Mouse (Mus musculus): ENCODE results near the gene Spag6l. TPM values are rescaled to one million over a fixed set of nuclear protein-coding genes. Genes with fewer than 3 reads are reported as not detected.
A peak's percentile ranks its signal among the peaks of the same experiment; 100 is the strongest.
"Not testable (repeated sequence)": the region's sequence is repeated elsewhere in the genome, so short reads cannot be mapped to it uniquely, and the experiment has no call there.

Gene Spag6l
- polyA plus RNA-seq (2016; fragmentation: Nextera tagmentation; extraction: Ambion mirVana): 0.60 and 0.62 TPM in 2 replicates

GRCm38 (mm10) chr16:16828757-16829615, at the start of gene Spag6l:
Gene Spag6l (minus strand): TSS chr16:16829456.
- peak within 1 kb of the TSS; percentile 40 for H3K9ac ChIP-seq
- 5% methylated on average over 33 of the region's 33 CpGs for WGBS
- no peak within 1 kb of the TSS for H3K27ac ChIP-seq
- H3K9me3 ChIP-seq: no peaks in the 10 kb centered on the region
- peak; percentile 84 for ATAC-seq (ENCODE audit: insufficient number of reproducible peaks, insufficient read depth, low FRiP score, low TSS enrichment)
- H3K4me1 ChIP-seq: 0 out of 2 replicates have a peak, but pooled peaks cover 3% of the 10 kb centered on the region
- H3K36me3 ChIP-seq: no peaks in the 10 kb centered on the region
- no peaks in the 10 kb centered on the region for H3K27me3 ChIP-seq
- H3K4me3 ChIP-seq: peak within 1 kb of the TSS; percentile 40
- peak within 1 kb of the TSS; percentile 85 for H3K4me2 ChIP-seq (replicated peaks)

GRCm38 (mm10) chr16:16879025-16879424, 49.8 kb upstream of the Spag6l start:
- H3K27me3 ChIP-seq: no peaks in the 10 kb centered on the region
- H3K36me3 ChIP-seq: peaks cover 84% of the 10 kb centered on the region
- H3K4me2 ChIP-seq (replicated peaks): no peak overlapping the region
- no peak overlapping the region for H3K9ac ChIP-seq
- H3K9me3 ChIP-seq: peaks cover 8% of the 10 kb centered on the region; the same call in 1 of the 2 replicates
- no peaks in the 10 kb centered on the region for H3K4me1 ChIP-seq
- H3K4me3 ChIP-seq: no peak overlapping the region
- no peak overlapping the region for H3K27ac ChIP-seq
- no peak for ATAC-seq (ENCODE audit: insufficient number of reproducible peaks, insufficient read depth, low FRiP score, low TSS enrichment)
- 89% methylated on average over 5 of the region's 5 CpGs for WGBS

GRCm38 (mm10) chr16:16870617-16871331, 41.5 kb upstream of the Spag6l start, which contains the start of the genes Top3b and Vpreb1:
Gene Top3b (plus strand): TSS chr16:16870736.
Gene Vpreb1 (minus strand): TSS chr16:16870843.
- WGBS: under 1% methylated on average over 49 of the region's 49 CpGs

GRCm38 (mm10) chr16:16870241-16870616, 41.0 kb upstream of the Spag6l start:
- Histone ChIP-seq H3K4me2 (replicated peaks) (peak overlapping the region; percentile 63), H3K4me3 (peak overlapping the region; percentile 70), H3K36me3 (0 out of 2 replicates have a peak, but pooled peaks cover 3% of the 10 kb centered on the region), H3K27ac (no peak overlapping the region; the same call in 1 of the 2 replicates), H3K27me3 (no peaks in the 10 kb centered on the region), H3K4me1 (peaks cover 4% of the 10 kb centered on the region; the same call in 1 of the 2 replicates), H3K9ac (no peak overlapping the region), H3K9me3 (no peaks in the 10 kb centered on the region)
- WGBS: 33% methylated on average over 7 of the region's 7 CpGs
- ATAC-seq (ENCODE audit: insufficient number of reproducible peaks, insufficient read depth, low FRiP score, low TSS enrichment): peak; percentile 61; the same call in 1 of the 2 replicates

More at GRCm38 (mm10) chr16:16870617-16871331, 41.5 kb upstream of the Spag6l start, which contains the start of the genes Top3b and Vpreb1:
- Histone ChIP-seq H3K9ac (peak within 1 kb of the TSS; percentile 86), H3K36me3 (peaks cover 6% of the 10 kb centered on the region; the same call in 1 of the 2 replicates), H3K4me1 (peaks cover 4% of the 10 kb centered on the region; the same call in 1 of the 2 replicates), H3K4me2 (replicated peaks) (peak within 1 kb of the TSS; percentile 63), H3K27ac (peak within 1 kb of the TSS; percentile 96), H3K9me3 (no peaks in the 10 kb centered on the region), H3K4me3 (peak within 1 kb of the TSS; percentile 70), H3K27me3 (no peaks in the 10 kb centered on the region)
- peak; percentile 96 for ATAC-seq (ENCODE audit: insufficient number of reproducible peaks, insufficient read depth, low FRiP score, low TSS enrichment)

GRCm38 (mm10) chr16:16865696-16866561, 36.7 kb upstream of the Spag6l start:
- Histone ChIP-seq H3K4me3 (no peak overlapping the region), H3K9ac (no peak overlapping the region), H3K4me2 (replicated peaks) (no peak overlapping the region), H3K4me1 (no peaks in the 10 kb centered on the region), H3K9me3 (no peaks in the 10 kb centered on the region), H3K36me3 (no peaks in the 10 kb centered on the region), H3K27ac (no peak overlapping the region), H3K27me3 (no peaks in the 10 kb centered on the region)
- 44% methylated on average over 4 of the region's 5 CpGs for WGBS
- ATAC-seq (ENCODE audit: insufficient number of reproducible peaks, insufficient read depth, low FRiP score, low TSS enrichment): no peak

DNA sequence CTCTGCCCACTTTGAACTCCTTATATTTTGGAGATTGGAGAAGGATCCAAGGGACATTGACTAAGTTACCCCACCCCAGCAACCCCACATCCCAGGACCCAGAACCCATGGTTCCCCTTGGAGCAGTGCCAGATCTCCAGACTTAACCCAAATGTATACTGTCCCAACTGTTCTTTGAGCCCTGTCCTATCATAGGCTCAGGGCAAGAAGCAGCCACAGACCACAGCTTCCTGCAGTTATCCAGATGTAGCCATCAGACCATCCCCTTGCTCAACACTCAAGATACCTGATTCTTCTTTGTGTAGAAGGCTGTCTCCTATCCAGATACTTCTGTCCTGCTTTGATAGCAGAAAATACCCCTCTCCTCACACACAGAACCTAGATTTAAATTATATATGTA, 36.0 kb upstream of the Spag6l start:
- Histone ChIP-seq H3K4me3 (no peak overlapping the region), H3K4me1 (no peaks in the 10 kb centered on the region), H3K27me3 (no peaks in the 10 kb centered on the region), H3K9me3 (no peaks in the 10 kb centered on the region), H3K4me2 (replicated peaks) (no peak overlapping the region), H3K27ac (no peak overlapping the region), H3K36me3 (no peaks in the 10 kb centered on the region), H3K9ac (no peak overlapping the region)
- no peak for ATAC-seq (ENCODE audit: insufficient number of reproducible peaks, insufficient read depth, low FRiP score, low TSS enrichment)

DNA sequence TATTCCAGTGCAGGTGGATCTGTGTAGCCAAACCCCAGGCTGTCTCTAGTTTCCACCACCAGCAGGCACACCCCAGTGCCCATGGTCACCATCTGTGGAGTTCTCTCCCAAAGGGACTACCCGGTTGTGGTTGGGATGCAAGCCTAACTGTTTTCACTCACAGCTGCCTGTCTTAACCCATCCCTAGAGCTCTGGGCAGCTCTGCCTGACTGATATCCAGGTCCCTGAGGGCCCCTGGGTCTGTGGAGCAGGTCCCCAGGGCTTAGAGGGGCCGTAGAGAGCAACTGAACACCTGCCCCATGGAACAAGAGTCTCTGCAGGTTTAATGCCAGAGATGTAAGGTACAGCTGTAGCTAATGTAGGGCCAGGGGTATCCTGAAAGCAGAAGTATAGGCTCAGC, 34.7 kb upstream of the Spag6l start, which contains the start of gene Igll1:
TSS of gene Igll1 (minus strand) at position 8 of the 400 bp plus-strand sequence.
- ATAC-seq (ENCODE audit: insufficient number of reproducible peaks, insufficient read depth, low FRiP score, low TSS enrichment): no peak
- H3K36me3 ChIP-seq: no peaks in the 10 kb centered on the region
- no peak within 1 kb of the TSS for H3K4me3 ChIP-seq
- no peak within 1 kb of the TSS for H3K27ac ChIP-seq
- H3K9ac ChIP-seq: no peak within 1 kb of the TSS
- no peaks in the 10 kb centered on the region for H3K4me1 ChIP-seq
- no peaks in the 10 kb centered on the region for H3K9me3 ChIP-seq
- H3K4me2 ChIP-seq (replicated peaks): no peak within 1 kb of the TSS
- WGBS: 71% methylated on average over 2 of the region's 2 CpGs
- H3K27me3 ChIP-seq: no peaks in the 10 kb centered on the region

- Histone ChIP-seq H3K36me3 (no peaks in the 10 kb centered on the region), H3K9ac (no peak overlapping the region), H3K4me3 (no peak overlapping the region), H3K9me3 (no peaks in the 10 kb centered on the region), H3K4me2 (replicated peaks) (no peak overlapping the region), H3K27ac (no peak overlapping the region), H3K4me1 (no peaks in the 10 kb centered on the region), H3K27me3 (no peaks in the 10 kb centered on the region)
- no peak for ATAC-seq (ENCODE audit: insufficient number of reproducible peaks, insufficient read depth, low FRiP score, low TSS enrichment)
- 72% methylated on average over 3 of the region's 3 CpGs for WGBS
Measured at GRCm38 (mm10) chr16:16862288-16862687, 33.0 kb upstream of the Spag6l start.

DNA sequence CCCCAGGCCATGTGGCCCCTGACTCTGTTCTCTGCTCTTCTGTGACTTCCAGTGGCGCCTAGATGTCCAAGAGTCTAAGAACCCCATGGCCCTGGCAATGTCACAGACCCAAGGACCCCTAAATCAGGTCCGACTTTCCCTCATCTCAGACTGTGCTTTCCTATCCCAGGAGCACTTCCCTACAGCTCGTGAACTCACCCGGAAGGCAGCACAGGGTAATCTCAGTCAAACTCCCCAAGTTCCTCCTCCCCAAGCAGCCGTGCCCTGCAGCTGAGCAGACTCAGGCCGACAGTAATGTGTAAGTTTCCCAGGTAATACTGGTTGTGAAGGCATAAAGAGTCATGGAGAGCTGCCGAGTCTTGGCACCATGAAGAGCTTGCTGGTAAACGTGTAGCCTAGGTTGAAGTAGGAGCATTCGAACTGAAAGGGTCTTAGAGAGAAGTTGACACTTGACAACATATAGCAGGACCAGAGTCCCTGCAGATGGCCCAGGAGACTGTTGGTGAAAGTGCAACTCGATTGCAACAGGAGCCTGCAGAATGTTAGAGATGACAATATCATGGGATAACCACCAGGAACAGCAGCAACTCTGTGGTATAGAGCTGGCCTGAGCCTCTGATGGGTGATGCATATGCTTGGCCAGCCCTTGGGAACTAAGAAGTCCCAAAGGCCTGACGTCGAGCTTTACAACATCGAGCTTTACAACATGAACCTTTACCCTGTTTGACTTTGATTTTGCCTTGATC, 27.6 kb upstream of the Spag6l start:
- H3K4me1 ChIP-seq: no peaks in the 10 kb centered on the region
- H3K9ac ChIP-seq: no peak overlapping the region
- no peak overlapping the region for H3K4me2 ChIP-seq (replicated peaks)
- WGBS: 73% methylated on average over 13 of the region's 13 CpGs
- no peak overlapping the region for H3K4me3 ChIP-seq
- no peaks in the 10 kb centered on the region for H3K36me3 ChIP-seq
- no peaks in the 10 kb centered on the region for H3K27me3 ChIP-seq
- H3K9me3 ChIP-seq: no peaks in the 10 kb centered on the region
- no peak for ATAC-seq (ENCODE audit: insufficient number of reproducible peaks, insufficient read depth, low FRiP score, low TSS enrichment)
- no peak overlapping the region for H3K27ac ChIP-seq

GRCm38 (mm10) chr16:16856054-16856453, 26.8 kb upstream of the Spag6l start:
- not testable (repeated sequence) for H3K27ac ChIP-seq; H3K4me1 ChIP-seq; H3K9ac ChIP-seq; H3K36me3 ChIP-seq; H3K9me3 ChIP-seq; ATAC-seq (ENCODE audit: insufficient number of reproducible peaks, insufficient read depth, low FRiP score, low TSS enrichment); H3K27me3 ChIP-seq; H3K4me3 ChIP-seq; H3K4me2 ChIP-seq (replicated peaks)
- 81% methylated on average over 9 of the region's 9 CpGs for WGBS
